Mouse (Mus musculus) CH12.LX (cell line): ENCODE measurements around the gene Chrm5.

Experiments used
- CTCF ChIP-seq, 2 experiments: IDR thresholded peaks in 1 of 2; conservative IDR thresholded peaks in 1 of 2; 2 replicates each; pipeline ENCODE4 v1.5.1; 2011 to 2012; ENCODE audit warnings: low read depth in 2 of 2, low read length in 2 of 2, improper control_type of control experiment in 1 of 2, inconsistent platforms in 1 of 2, mild to moderate bottlenecking in 1 of 2, moderate library complexity in 1 of 2
- EP300 ChIP-seq: IDR thresholded peaks from 2 replicates; pipeline ENCODE4 v1.6.1; 2011; ENCODE audit warnings: low read length, improper control_type of control experiment
- HCFC1 ChIP-seq: IDR thresholded peaks from 2 replicates; pipeline ENCODE4 v1.6.1; 2012; ENCODE audit warnings: low read depth, mild to moderate bottlenecking, inconsistent platforms, low read length, improper control_type of control experiment
- MAFK ChIP-seq: IDR thresholded peaks from 2 replicates; pipeline ENCODE4 v1.6.1; 2011; ENCODE audit warnings: low read length, improper control_type of control experiment; ENCODE audit not compliant: insufficient replicate concordance
- MAZ ChIP-seq: IDR thresholded peaks from 2 replicates; pipeline ENCODE4 v1.6.1; 2012; ENCODE audit warnings: low read depth, mild to moderate bottlenecking, inconsistent platforms, low read length, improper control_type of control experiment, moderate library complexity
- MEF2A ChIP-seq: IDR thresholded peaks from 2 replicates; pipeline ENCODE4 v1.6.1; 2014; ENCODE audit warnings: low read depth, mild to moderate bottlenecking, inconsistent platforms, low read length, improper control_type of control experiment, borderline replicate concordance
- POLR2A ChIP-seq: IDR thresholded peaks from 2 replicates; pipeline ENCODE4 v1.6.1; 2011; ENCODE audit warnings: low read depth, mild to moderate bottlenecking, improper control_type of control experiment, low read length
- ZNF384 ChIP-seq: IDR thresholded peaks from 2 replicates; pipeline ENCODE4 v1.6.1; 2012; ENCODE audit warnings: low read depth, low read length, improper control_type of control experiment, inconsistent platforms

GRCm38 (mm10) chr2:112472076-112472475 lies 8.5 kb downstream of the Chrm5 start:
- TF ChIP-seq HCFC1 (no peak), ZNF384 (no peak), MEF2A (no peak), POLR2A (no peak), EP300 (no peak), MAFK (no peak), CTCF (conservative IDR thresholded peaks at IDR 0.05 in 1 of 2, IDR thresholded peaks at IDR 0.05 in 1 of 2; ENCODE audit: low read depth in 2 of 2, low read length in 2 of 2) (no peak), MAZ (no peak)
